Mouse (Mus musculus) heart, adult 2 months (tissue): ENCODE data around the gene Add2.

ENCODE experiments used
- CTCF ChIP-seq: fragments of 200-600 bp; IDR thresholded peaks from 2 replicates; pipeline ENCODE4 v1.8.1; 2022; ENCODE audit warnings: antibody characterized with exemption, mild to moderate bottlenecking, moderate library complexity
- EP300 ChIP-seq: fragments of 200-500 bp; IDR thresholded peaks from 2 replicates; pipeline ENCODE4 v1.6.1; 2011; ENCODE audit warnings: low read depth, low read length, control low read depth; ENCODE audit not compliant: insufficient read depth
- POLR2A ChIP-seq: fragments of 200-500 bp; IDR thresholded peaks from 2 replicates; pipeline ENCODE4 v1.6.1; 2011; ENCODE audit warnings: mild to moderate bottlenecking, low read depth, low read length, control low read depth; ENCODE audit not compliant: insufficient read depth

DNA sequence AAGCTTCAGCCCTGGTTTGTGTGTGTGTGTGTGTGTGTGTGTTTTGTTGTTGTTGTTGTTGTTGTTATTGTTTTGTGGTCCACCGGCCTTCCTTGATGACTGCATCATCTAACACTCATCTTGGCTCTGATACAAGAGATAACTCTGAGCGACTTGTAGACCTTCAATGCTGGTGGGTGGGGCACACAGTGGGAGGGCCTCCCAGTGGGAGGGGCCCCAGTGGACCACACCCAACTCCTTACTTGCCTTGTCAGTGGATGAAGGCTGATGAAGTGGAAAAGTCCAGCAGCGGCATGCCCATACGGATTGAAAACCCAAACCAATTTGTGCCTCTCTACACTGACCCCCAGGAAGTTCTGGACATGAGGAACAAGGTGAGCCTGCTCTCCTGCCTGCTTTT is 78.6 kb downstream of the Add2 start:
- TF ChIP-seq CTCF, result no peak
- no peak for TF ChIP-seq EP300
- TF ChIP-seq POLR2A, result no peak
